Mouse (Mus musculus) heart, adult 2 months (tissue): ENCODE data around the gene Gm20388.

Experiments used
- CTCF ChIP-seq: fragments of 200-600 bp; IDR thresholded peaks from 2 replicates; pipeline ENCODE4 v1.8.1; 2022; ENCODE audit warnings: antibody characterized with exemption, mild to moderate bottlenecking, moderate library complexity
- EP300 ChIP-seq: fragments of 200-500 bp; IDR thresholded peaks from 2 replicates; pipeline ENCODE4 v1.6.1; 2011; ENCODE audit warnings: low read depth, low read length, control low read depth; ENCODE audit not compliant: insufficient read depth
- POLR2A ChIP-seq: fragments of 200-500 bp; IDR thresholded peaks from 2 replicates; pipeline ENCODE4 v1.6.1; 2011; ENCODE audit warnings: mild to moderate bottlenecking, low read depth, low read length, control low read depth; ENCODE audit not compliant: insufficient read depth

- no peak for TF ChIP-seq POLR2A
- no peak for TF ChIP-seq CTCF
- TF ChIP-seq EP300, result no peak
These were observed 1212.5 kb downstream of the Gm20388 start for GRCm38 (mm10) chr8:121123113-121123512.
